Mouse (Mus musculus): ENCODE results near the gene Clec4n.
"Not testable (repeated sequence)": the region's sequence is repeated elsewhere in the genome, so short reads cannot be mapped to it uniquely, and the experiment has no call there.

Clec4n gene

GRCm38 (mm10) chr6:123292751-123293400 lies 63.2 kb downstream of the Clec4n start:
- DNase-seq (ENCODE audit: low read depth, low spot score), result no peak

GRCm38 (mm10) chr6:123293509-123293908 lies 63.9 kb downstream of the Clec4n start:
- DNase-seq (ENCODE audit: low read depth, low spot score), result not testable (repeated sequence)
